Mouse (Mus musculus) brain, embryonic 14.5 days (tissue): Measurements from ENCODE around the gene Msi1. TPM values are rescaled to one million over a fixed set of nuclear protein-coding genes. Genes with fewer than 3 reads are reported as not detected.

Source experiments
- DNase-seq: peaks from one replicate; pipeline ENCODE4 v3.0.0-alpha.2; 2011; ENCODE audit warnings: low read depth
- CTCF ChIP-seq: fragments of 200-500 bp; IDR thresholded peaks from 2 replicates; pipeline ENCODE4 v1.5.1; 2012; ENCODE audit warnings: inconsistent platforms, mild to moderate bottlenecking, moderate library complexity, borderline replicate concordance; ENCODE audit not compliant: insufficient read depth, insufficient read length; ENCODE audit errors: extremely low read depth
- POLR2A ChIP-seq: fragments of 200-500 bp; IDR thresholded peaks from 2 replicates; pipeline ENCODE4 v1.6.1; 2012; ENCODE audit warnings: mild to moderate bottlenecking, inconsistent platforms, borderline replicate concordance; ENCODE audit not compliant: poor library complexity, insufficient read depth, insufficient read length, severe bottlenecking; ENCODE audit errors: extremely low read depth
- polyA plus RNA-seq: library from polyadenylated mRNA; depleted of rRNA; stranded (reverse); fragments of >200 nt; gene quantifications from 2 replicates; pipeline ENCODE4 v1.2.3, GENCODE M21; 2012; rRNA removed

The Msi1 gene
- polyA plus RNA-seq = 232 and 238 TPM in 2 replicates

DNA sequence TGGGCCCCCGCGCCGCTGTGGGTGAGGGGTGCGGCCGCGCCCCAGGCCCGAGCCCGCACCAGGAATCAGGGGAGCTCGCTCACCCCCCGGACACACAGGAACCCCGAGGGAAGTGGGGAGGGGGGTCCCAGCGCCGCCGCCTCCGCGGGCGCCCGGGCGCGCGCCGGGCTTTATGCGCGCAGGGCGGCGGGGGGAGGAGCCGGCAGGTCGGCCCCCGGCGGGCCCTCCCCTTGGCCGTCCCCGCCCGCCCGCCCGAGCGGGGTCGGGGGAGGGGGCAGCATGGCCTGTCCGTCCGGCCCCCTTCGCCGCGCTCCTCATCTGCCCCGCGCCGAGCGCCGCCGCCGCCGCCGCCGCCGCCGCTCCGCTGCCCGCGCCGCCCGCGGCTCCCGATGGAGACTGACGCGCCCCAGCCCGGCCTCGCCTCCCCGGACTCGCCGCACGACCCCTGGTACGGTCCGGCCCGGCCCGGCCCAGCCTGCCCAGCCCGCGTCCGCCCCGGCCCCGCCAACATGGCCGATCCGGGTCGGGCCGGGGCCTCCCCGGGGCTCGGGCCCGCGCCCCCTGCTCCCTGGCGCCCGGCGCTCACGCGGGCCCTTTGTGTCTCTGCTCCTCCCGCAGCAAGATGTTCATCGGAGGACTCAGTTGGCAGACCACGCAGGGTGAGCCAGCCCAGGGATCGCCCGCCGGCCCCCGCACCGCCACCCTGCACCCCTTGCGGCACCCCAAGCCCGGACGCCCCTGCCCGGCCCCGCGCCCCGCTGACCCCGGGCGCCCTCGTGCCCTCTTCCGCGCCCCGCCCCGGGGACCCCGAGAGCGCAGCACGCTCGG is at the start of gene Msi1:
Gene Msi1, plus strand, starts transcription at position 241 of the 828 bp plus-strand sequence.
- DNase-seq = peak; percentile 80
- no peak for TF ChIP-seq CTCF
- TF ChIP-seq POLR2A = peak; percentile 91

DNA sequence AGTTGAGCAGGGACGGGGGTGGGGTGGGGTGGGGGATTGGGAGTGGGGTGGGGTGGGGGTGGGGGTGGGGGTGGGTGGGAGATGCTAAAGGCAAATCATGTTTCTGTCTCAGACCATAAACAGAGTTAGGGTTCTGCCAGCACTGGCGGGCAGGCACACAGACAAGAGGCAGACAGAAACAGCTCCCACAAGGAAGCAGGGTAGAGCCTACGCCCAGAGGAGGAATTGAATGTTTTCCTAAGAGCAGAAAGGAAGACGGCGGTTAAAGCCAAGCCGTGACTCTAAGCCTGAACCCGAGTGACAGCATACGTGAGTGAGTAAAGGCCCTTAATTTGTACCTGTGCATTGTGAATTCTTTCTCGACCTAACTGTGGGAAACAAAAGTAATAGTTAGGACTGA is 37.5 kb upstream of the Msi1 start:
- no peak for DNase-seq
- TF ChIP-seq CTCF (no peak), POLR2A (no peak)

- no peak for DNase-seq
- TF ChIP-seq POLR2A (no peak), CTCF (no peak)
These were observed 36.4 kb upstream of the Msi1 start for GRCm38 (mm10) chr5:115392969-115393368.

- peak; percentile 69 for DNase-seq
- no peak for TF ChIP-seq CTCF
- no peak for TF ChIP-seq POLR2A
These were observed 35.2 kb upstream of the Msi1 start for GRCm38 (mm10) chr5:115394223-115394622.

GRCm38 (mm10) chr5:115394836-115395235 is 34.6 kb upstream of the Msi1 start:
- no peak for TF ChIP-seq POLR2A
- TF ChIP-seq CTCF = no peak
- DNase-seq = no peak

GRCm38 (mm10) chr5:115396654-115397053 is 32.7 kb upstream of the Msi1 start:
- no peak for DNase-seq
- TF ChIP-seq CTCF = no peak
- no peak for TF ChIP-seq POLR2A

GRCm38 (mm10) chr5:115397839-115398780 is 31.3 kb upstream of the Msi1 start:
- TF ChIP-seq CTCF (no peak), POLR2A (no peak)
- DNase-seq = peak; percentile 95

- TF ChIP-seq POLR2A (no peak), CTCF (no peak)
- DNase-seq = no peak
These were observed 27.3 kb upstream of the Msi1 start for GRCm38 (mm10) chr5:115402063-115402462.

DNA sequence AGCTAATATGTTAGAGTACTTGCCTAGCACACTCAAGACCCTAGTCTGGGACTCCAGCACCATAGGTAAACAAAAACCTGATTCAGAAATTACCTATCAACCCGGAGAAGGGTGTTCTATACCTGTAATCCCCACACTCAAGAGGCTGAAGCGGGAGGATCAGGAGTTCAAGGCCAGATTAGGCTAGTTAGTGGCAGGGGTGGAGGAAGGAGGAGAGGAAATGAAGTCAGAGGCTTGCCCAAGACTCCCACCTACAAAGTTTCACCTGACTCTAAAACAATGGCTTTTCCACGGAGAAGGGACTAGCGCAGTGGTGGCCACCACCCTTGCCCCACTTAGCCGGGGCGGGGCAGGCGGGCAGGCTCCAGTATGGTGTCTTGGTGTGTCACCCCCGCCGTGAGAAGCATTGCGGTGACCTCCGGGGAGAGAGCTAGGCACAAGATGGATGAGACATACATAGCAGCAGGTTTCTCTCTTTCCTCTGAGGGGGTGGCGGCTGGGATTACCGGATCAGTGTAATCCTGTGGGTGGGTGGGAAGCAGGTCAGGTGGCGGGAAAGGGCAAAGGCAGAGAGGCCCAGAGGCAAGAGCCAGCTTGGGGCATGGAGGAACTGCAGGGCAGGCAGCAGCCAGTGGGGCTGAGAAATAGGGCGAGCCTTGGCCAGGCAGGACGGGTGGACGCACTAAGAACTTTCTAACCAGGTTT is 25.8 kb upstream of the Msi1 start:
- no peak for TF ChIP-seq POLR2A
- TF ChIP-seq CTCF = no peak
- DNase-seq = no peak

- TF ChIP-seq POLR2A = no peak
- no peak for TF ChIP-seq CTCF
These were observed 25.1 kb upstream of the Msi1 start for GRCm38 (mm10) chr5:115404241-115404794.

More at GRCm38 (mm10) chr5:115404241-115404794, 25.1 kb upstream of the Msi1 start:
- DNase-seq = peak; percentile 95
